Mouse (Mus musculus) lung, embryonic 14.5 days (tissue): Measurements from ENCODE around the gene Hbb-bh2. TPM values are rescaled to one million over a fixed set of nuclear protein-coding genes. Genes with fewer than 3 reads are reported as not detected.
"Not testable (repeated sequence)": the region's sequence is repeated elsewhere in the genome, so short reads cannot be mapped to it uniquely, and the experiment has no call there.

Source experiments
- ATAC-seq: fragments of 200-750 bp; cut with Nextera tagmentation; 2 replicates; pipeline ENCODE4 v1.8.0; 2017; ENCODE audit warnings: mild to moderate bottlenecking, moderate TSS enrichment, moderate library complexity; ENCODE audit not compliant: insufficient read depth
- DNase-seq: peaks from one replicate; pipeline ENCODE4 v3.0.0-alpha.2; 2015
- H3K27ac ChIP-seq: fragments of 300-500 bp; sonication (generic); 2 replicates; pipeline ENCODE4 v1.5.1; 2014; ENCODE audit warnings: low read depth, mild to moderate bottlenecking, moderate library complexity
- H3K27me3 ChIP-seq: fragments of 300-500 bp; sonication (generic); 2 replicates; pipeline ENCODE4 v1.6.1; 2014; ENCODE audit warnings: low read length, control low read depth; ENCODE audit not compliant: insufficient read depth
- H3K36me3 ChIP-seq: fragments of 300-500 bp; sonication (generic); 2 replicates; pipeline ENCODE4 v1.6.1; 2014; ENCODE audit warnings: control low read depth; ENCODE audit not compliant: insufficient read depth
- H3K4me1 ChIP-seq: fragments of 300-500 bp; sonication (generic); 2 replicates; pipeline ENCODE4 v1.6.1; 2014; ENCODE audit warnings: antibody characterized with exemption, control low read depth; ENCODE audit not compliant: insufficient read depth
- H3K4me2 ChIP-seq: fragments of 300-500 bp; sonication (generic); 2 replicates; pipeline ENCODE4 v1.6.1; 2014; ENCODE audit warnings: mild to moderate bottlenecking
- H3K4me3 ChIP-seq: fragments of 300-500 bp; sonication (generic); 2 replicates; pipeline ENCODE4 v1.5.1; 2014; ENCODE audit warnings: low read depth, low read length
- H3K9ac ChIP-seq: fragments of 300-500 bp; sonication (generic); 2 replicates; pipeline ENCODE4 v1.6.1; 2014
- H3K9me3 ChIP-seq: fragments of 300-500 bp; sonication (generic); 2 replicates; pipeline ENCODE4 v1.6.1; 2016; ENCODE audit warnings: low read depth, low read length, control low read depth
- CTCF ChIP-seq: IDR thresholded peaks from 2 replicates; pipeline ENCODE4 v1.5.1; 2016; ENCODE audit warnings: antibody characterized with exemption, low read depth
- WGBS: fragments of 180-500 bp; shearing (Covaris S2); extraction: QIAGEN DNeasy Blood & Tissue Kit; methylation state at CpG from one replicate; pipeline ENCODE4 v1.1.7; 2014; 5-methylcytosine and 5-hydroxymethylcytosine counted together
- polyA plus RNA-seq: library from polyadenylated mRNA; unstranded; fragments of >200 nt; fragmentation: Nextera tagmentation; extraction: Ambion mirVana; gene quantifications from 2 replicates; pipeline ENCODE4 v1.2.1, GENCODE M21; 2014

The Hbb-bh2 gene
- polyA plus RNA-seq, 1 experiment from 2014 or later = not detected

DNA sequence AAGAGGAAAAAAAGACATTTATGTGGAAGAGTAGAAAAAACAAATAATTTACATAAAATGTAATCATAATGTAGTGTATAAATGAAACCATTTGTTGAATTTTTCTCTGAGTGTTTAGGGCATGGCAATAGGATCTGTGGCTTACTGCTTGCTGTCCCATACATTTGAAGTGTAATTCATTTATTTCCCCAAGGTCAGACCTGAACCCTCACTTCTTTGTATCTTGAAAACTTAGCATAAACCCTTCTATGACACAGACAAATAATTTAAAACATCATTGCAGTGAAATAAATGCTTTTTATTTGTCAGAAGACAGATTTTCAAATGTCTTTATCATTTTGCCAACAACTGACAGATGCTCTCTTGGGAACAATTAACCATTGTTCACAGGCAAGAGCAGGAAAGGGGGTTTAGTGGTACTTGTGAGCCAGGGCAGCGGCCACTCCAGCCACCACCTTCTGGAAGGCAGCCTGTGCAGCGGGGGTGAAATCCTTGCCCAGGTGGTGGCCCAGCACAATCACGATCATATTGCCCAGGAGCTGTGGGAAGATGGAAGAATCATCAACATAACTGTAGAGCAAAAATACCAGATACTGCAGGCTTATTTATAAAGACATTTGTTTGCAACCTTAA, 13.9 kb downstream of the Hbb-bh2 start:
- H3K27me3 ChIP-seq = no peaks in the 10 kb centered on the region
- no peak overlapping the region for H3K4me3 ChIP-seq
- no peaks in the 10 kb centered on the region for H3K9me3 ChIP-seq
- no peak overlapping the region for H3K9ac ChIP-seq
- 50% methylated on average over 3 of the region's 3 CpGs for WGBS
- ATAC-seq (no peak; the same call in 1 of the 2 replicates), DNase-seq (no peak)
- no peak overlapping the region for H3K4me2 ChIP-seq
- no peaks in the 10 kb centered on the region for H3K4me1 ChIP-seq
- no peaks in the 10 kb centered on the region for H3K36me3 ChIP-seq
- TF ChIP-seq CTCF = no peak
- H3K27ac ChIP-seq = no peak overlapping the region

DNA sequence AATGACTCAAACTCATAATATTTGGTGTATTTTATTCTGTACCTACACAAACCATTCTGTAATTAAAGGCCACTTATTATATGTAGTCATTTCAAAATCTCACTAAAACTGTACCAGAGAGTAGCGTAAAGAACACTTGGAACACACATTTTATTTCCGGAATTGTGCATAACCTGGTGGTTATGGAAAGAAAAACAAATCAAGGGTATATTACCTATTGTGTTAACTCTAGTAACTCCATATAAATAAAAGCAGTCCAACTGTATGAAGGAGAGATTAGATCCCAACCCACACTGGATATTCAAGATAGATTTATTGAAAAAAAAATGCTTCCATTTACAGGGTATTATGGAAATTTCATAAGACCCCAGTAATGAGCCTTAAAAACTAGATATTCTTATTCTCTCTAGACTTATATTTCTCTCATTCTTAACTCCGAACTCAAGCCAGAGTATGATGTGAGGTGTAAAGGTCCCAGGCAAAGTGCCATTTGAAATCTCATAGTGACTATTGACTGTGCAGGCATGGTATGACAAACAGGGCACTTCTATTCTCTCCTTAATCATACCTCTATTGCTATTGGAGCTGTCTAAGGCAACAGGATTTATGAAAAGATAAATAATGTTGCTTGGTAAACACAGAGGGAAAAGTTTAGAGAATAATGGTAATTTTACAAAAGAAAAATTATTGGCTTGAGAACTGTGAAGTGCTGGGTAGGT, 14.6 kb downstream of the Hbb-bh2 start:
- H3K9me3 ChIP-seq = no peaks in the 10 kb centered on the region
- H3K27ac ChIP-seq = no peak overlapping the region
- H3K4me2 ChIP-seq = no peak overlapping the region
- no peaks in the 10 kb centered on the region for H3K36me3 ChIP-seq
- H3K9ac ChIP-seq = no peak overlapping the region
- ATAC-seq = peak; percentile 63; the same call in 1 of the 2 replicates
- no peak for TF ChIP-seq CTCF
- no peak for DNase-seq
- H3K27me3 ChIP-seq = no peaks in the 10 kb centered on the region
- no peaks in the 10 kb centered on the region for H3K4me1 ChIP-seq
- no peak overlapping the region for H3K4me3 ChIP-seq
- WGBS = 86% methylated on average over 3 of the region's 3 CpGs

DNA sequence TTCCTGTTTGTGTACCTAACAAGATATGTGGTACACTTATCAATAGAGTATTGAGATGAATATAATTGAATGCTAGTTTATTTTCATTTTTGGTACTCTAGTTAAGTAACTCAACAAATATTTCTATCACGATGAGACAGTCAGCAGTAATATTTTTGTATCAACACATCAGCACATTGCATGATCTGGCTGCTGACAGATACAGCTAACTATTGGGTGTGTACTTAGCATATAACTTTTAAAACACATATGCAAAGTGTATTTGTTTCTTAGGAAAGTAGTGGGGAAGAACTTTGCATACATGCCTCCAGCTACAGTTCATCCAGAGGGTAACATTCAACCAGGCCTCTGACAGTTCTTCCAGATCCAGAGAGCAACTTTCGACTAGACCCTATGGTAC, 15.7 kb downstream of the Hbb-bh2 start:
- DNase-seq = no peak
- Histone ChIP-seq H3K9ac (no peak overlapping the region), H3K4me1 (no peaks in the 10 kb centered on the region), H3K4me2 (no peak overlapping the region), H3K9me3 (no peaks in the 10 kb centered on the region), H3K4me3 (no peak overlapping the region), H3K36me3 (no peaks in the 10 kb centered on the region), H3K27me3 (no peaks in the 10 kb centered on the region), H3K27ac (no peak overlapping the region; the same call in 1 of the 2 replicates)
- ATAC-seq = no peak
- WGBS = 75% methylated on average over 2 of the region's 2 CpGs
- no peak for TF ChIP-seq CTCF

DNA sequence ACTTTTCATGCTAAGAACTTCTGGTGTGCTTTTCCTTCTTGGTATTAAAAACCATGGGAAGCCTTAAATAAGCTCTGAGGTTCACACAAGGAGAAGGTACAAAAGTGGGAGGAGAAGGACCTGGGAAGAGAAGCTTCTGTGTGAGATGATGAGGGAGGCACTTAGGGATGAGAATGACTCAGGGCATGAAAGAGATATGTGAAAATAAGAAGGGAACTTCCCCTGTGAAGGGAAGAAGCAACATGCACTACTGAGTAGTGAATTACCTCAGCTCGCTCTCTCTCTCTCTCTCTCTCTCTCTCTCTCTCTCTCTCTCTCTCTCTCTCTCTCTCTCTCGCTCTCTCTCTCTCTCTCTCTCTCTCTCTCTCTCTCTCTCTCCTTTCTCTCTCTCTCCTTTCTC, 25.2 kb downstream of the Hbb-bh2 start:
- DNase-seq, H3K9ac ChIP-seq, H3K9me3 ChIP-seq, ATAC-seq, H3K27ac ChIP-seq, H3K4me3 ChIP-seq, H3K4me2 ChIP-seq, H3K27me3 ChIP-seq, H3K4me1 ChIP-seq, H3K36me3 ChIP-seq: not testable (repeated sequence)
- 100% methylated on average over 1 of the region's 2 CpGs for WGBS

DNA sequence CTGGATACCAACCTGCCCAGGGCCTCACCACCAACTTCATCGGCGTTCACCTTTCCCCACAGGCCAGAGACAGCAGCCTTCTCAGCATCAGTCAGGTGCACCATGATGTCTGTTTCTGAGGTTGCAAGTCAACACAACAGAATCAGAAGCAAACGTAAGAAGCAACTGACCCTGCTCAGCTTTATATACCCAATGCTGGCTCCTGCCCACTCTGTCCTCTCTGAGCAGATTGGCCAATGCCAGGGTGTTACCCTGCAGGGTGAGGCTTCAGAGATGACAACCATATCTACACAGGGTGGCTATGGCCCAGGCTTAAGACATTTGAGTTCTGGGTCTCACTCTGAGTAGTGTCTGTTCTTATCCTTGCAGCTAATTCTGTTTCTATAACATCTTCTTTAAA, 26.6 kb downstream of the Hbb-bh2 start, which contains the start of gene Hbb-bt:
Gene Hbb-bt (minus strand): TSS at position 231 of the 400 bp plus-strand sequence.
- Histone ChIP-seq H3K4me2 (no peak within 1 kb of the TSS), H3K27ac (no peak within 1 kb of the TSS), H3K27me3 (no peaks in the 10 kb centered on the region), H3K9ac (no peak within 1 kb of the TSS), H3K4me3 (no peak within 1 kb of the TSS), H3K9me3 (no peaks in the 10 kb centered on the region), H3K36me3 (no peaks in the 10 kb centered on the region), H3K4me1 (no peaks in the 10 kb centered on the region)
- TF ChIP-seq CTCF = no peak
- 67% methylated on average over 3 of the region's 3 CpGs for WGBS
- ATAC-seq (peak; percentile 62; the same call in 1 of the 2 replicates), DNase-seq (no peak)

DNA sequence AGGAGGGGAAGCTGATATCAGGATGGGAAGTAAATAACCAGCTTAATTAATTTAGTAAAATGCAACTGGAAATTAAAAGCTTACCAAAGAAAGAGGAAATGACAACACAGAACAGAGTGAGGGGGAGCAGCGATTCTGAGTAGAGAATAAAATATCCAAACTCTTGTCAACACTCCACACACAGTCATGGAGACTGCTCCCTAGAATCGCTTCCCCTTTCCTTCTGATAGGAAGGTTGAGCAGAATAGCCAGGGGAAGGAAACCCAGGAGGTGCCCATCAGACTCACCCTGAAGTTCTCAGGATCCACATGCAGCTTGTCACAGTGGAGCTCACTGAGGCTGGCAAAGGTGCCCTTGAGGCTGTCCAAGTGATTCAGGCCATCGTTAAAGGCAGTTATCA, 27.2 kb downstream of the Hbb-bh2 start:
- not testable (repeated sequence) for H3K4me2 ChIP-seq, DNase-seq, H3K27ac ChIP-seq, H3K9ac ChIP-seq, H3K27me3 ChIP-seq, H3K4me1 ChIP-seq, H3K4me3 ChIP-seq, H3K9me3 ChIP-seq, H3K36me3 ChIP-seq, ATAC-seq
- WGBS = no CpG with 5 or more reads among the region's 3 CpGs

DNA sequence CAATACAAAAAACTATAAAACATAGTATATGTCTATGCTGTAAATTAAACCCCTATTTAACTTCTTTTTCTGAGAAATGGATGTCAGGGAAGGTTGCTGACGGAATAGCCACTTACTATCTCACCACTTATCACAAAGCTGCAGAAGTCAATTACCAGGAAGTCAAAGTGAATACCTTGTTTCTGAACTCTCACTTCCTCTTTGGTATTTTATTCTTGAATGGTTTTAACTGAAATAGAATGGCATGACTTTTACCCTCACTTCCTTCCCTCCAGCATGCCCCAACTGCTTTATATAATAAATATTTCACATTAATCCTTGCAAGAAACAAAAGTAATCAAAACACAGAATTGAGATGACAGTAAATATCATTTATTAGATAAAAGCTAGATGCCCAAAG, 28.1 kb downstream of the Hbb-bh2 start:
- H3K36me3 ChIP-seq = no peaks in the 10 kb centered on the region
- ATAC-seq = no peak
- no peak overlapping the region for H3K4me2 ChIP-seq
- H3K4me3 ChIP-seq = no peak overlapping the region
- WGBS = 46% methylated on average over 1 of the region's 1 CpGs
- H3K9ac ChIP-seq = no peak overlapping the region
- no peak overlapping the region; the same call in 1 of the 2 replicates for H3K27ac ChIP-seq
- H3K4me1 ChIP-seq = no peaks in the 10 kb centered on the region
- no peak for TF ChIP-seq CTCF
- no peaks in the 10 kb centered on the region for H3K9me3 ChIP-seq
- H3K27me3 ChIP-seq = no peaks in the 10 kb centered on the region
- DNase-seq = no peak
